ENCODE assay signal across 23 mouse cellular contexts in genomic region chr11:98080450-98080849, GRCm38 (mm10). TPM values are rescaled to one million over a fixed set of nuclear protein-coding genes. Genes with fewer than 3 reads are reported as not detected.
A peak's percentile ranks its signal among the peaks of the same experiment; 100 is the strongest.
DNase-seq lines count a peak whose midpoint lies in the region; ATAC-seq and TF ChIP-seq lines count a peak whose summit lies in the region.
"Had no signal": no experiment of that assay in that cellular context is flagged by ENCODE, and none has a peak within 500 bp of the region (broad histone marks: within the 10 kb centered on the region; RNA-seq: fewer than 3 reads in every experiment).

No protein-coding gene starts in this region.

- no peaks in the 10 kb centered on the region for H3K27me3 ChIP-seq in forebrain, embryonic 11.5 days (ENCODE audit: control insufficient read depth, insufficient read depth, low read length)
- no peaks in the 10 kb centered on the region for H3K27me3 ChIP-seq in forebrain, postnatal 0 days (ENCODE audit: insufficient read depth, low read length)
- no peaks in the 10 kb centered on the region for H3K27me3 ChIP-seq in heart, embryonic 10.5 days (ENCODE audit: insufficient read depth, poor library complexity, severe bottlenecking)
- H3K27me3 ChIP-seq in hindbrain, embryonic 16.5 days (replicated peaks; ENCODE audit: control insufficient read depth, insufficient read depth, low read length): no peaks in the 10 kb centered on the region
- H3K27me3 ChIP-seq: Patski had no signal

- no peak for TF ChIP-seq CTCF in forebrain, postnatal 0 days (IDR thresholded peaks at IDR 0.05; ENCODE audit: low read depth)

- H3K9ac ChIP-seq in forebrain, embryonic 11.5 days (ENCODE audit: low read length): no peak overlapping the region
- H3K9ac ChIP-seq in forebrain, postnatal 0 days: no peak overlapping the region
- no peak overlapping the region for H3K9ac ChIP-seq in hindbrain, embryonic 16.5 days (ENCODE audit: low read depth, low read length)

- H3K9me3 ChIP-seq in forebrain, embryonic 11.5 days (ENCODE audit: control insufficient read depth, low read length): no peaks in the 10 kb centered on the region
- H3K9me3 ChIP-seq in forebrain, postnatal 0 days (ENCODE audit: low read length): no peaks in the 10 kb centered on the region
- no peaks in the 10 kb centered on the region for H3K9me3 ChIP-seq in heart, embryonic 10.5 days
- H3K9me3 ChIP-seq in hindbrain, embryonic 16.5 days (ENCODE audit: control insufficient read depth, low read length): no peaks in the 10 kb centered on the region
- H3K9me3 ChIP-seq: G1E had no signal

- no peak overlapping the region for H3K4me2 ChIP-seq in forebrain, embryonic 11.5 days (ENCODE audit: low read depth, low read length, severe bottlenecking)
- no peak overlapping the region for H3K4me2 ChIP-seq in forebrain, postnatal 0 days (ENCODE audit: low read depth)
- no peak overlapping the region for H3K4me2 ChIP-seq in hindbrain, embryonic 16.5 days (ENCODE audit: low read length)

- no peaks in the 10 kb centered on the region for H3K4me1 ChIP-seq in forebrain, embryonic 11.5 days (replicated peaks; ENCODE audit: control insufficient read depth, insufficient read depth, low read length)
- 0 out of 2 replicates have a peak, but pooled peaks cover 2% of the 10 kb centered on the region for H3K4me1 ChIP-seq in forebrain, postnatal 0 days (ENCODE audit: insufficient read depth)
- H3K4me1 ChIP-seq in heart, embryonic 10.5 days: peaks cover 14% of the 10 kb centered on the region
- no peaks in the 10 kb centered on the region for H3K4me1 ChIP-seq in hindbrain, embryonic 16.5 days (ENCODE audit: control insufficient read depth, insufficient read depth, low read depth, low read length)

- H3K4me3 ChIP-seq in forebrain, embryonic 11.5 days (ENCODE audit: low read depth, low read length): no peak overlapping the region
- H3K4me3 ChIP-seq in forebrain, postnatal 0 days (ENCODE audit: low read depth, low read length): no peak overlapping the region
- H3K4me3 ChIP-seq in heart, embryonic 10.5 days: no peak overlapping the region
- no peak overlapping the region for H3K4me3 ChIP-seq in hindbrain, embryonic 16.5 days (ENCODE audit: low read length)

- H3K27ac ChIP-seq in forebrain, embryonic 11.5 days (ENCODE audit: low read depth, low read length): no peak overlapping the region
- H3K27ac ChIP-seq in forebrain, postnatal 0 days (ENCODE audit: low read depth, low read length): no peak overlapping the region
- no peak overlapping the region for H3K27ac ChIP-seq in heart, embryonic 10.5 days
- no peak overlapping the region for H3K27ac ChIP-seq in hindbrain, embryonic 16.5 days (ENCODE audit: low read depth, low read length)

- no peak for ATAC-seq in forebrain, embryonic 11.5 days (replicated peaks; ENCODE audit: low FRiP score)
- no peak for ATAC-seq in forebrain, postnatal 0 days
- ATAC-seq in hindbrain, embryonic 16.5 days: no peak
- ATAC-seq: activated CD4-positive, CD25-positive, alpha-beta regulatory T cell, adult 4 months; CD4-positive, CD25-positive, alpha-beta regulatory T cell, adult 4 months; Patski had no signal

- peak; percentile 38 for DNase-seq in forebrain, embryonic 11.5 days (ENCODE audit: low spot score)
- DNase-seq in forebrain, postnatal 0 days: no peak
- peak; percentile 53 for DNase-seq in heart, embryonic 10.5 days (ENCODE audit: low spot score)
- no peak for DNase-seq in heart, adult 8-10 months (ENCODE audit: low spot score)
- peak; percentile 50 for DNase-seq in brain, adult 2 months (ENCODE audit: low read depth, low spot score)
- DNase-seq: adrenal gland, adult 2 months; adrenal gland, adult 8-10 months; adrenal gland, postnatal 10 days; adrenal gland, postnatal 14 days; adrenal gland, postnatal 25 days; adrenal gland, postnatal 36 days; B cell, adult 2 months; cerebellum, adult 11 months; cerebellum, adult 11-12 months; cerebellum, adult 18-20 months; cerebellum, adult 2 months had no signal

- H3K36me3 ChIP-seq in forebrain, embryonic 11.5 days (ENCODE audit: control insufficient read depth, insufficient read depth, low read length): no peaks in the 10 kb centered on the region
- H3K36me3 ChIP-seq in forebrain, postnatal 0 days (ENCODE audit: insufficient read depth): peaks cover 6% of the 10 kb centered on the region; the same call in 1 of the 2 replicates
- H3K36me3 ChIP-seq in heart, embryonic 10.5 days: peaks cover 12% of the 10 kb centered on the region; the same call in 1 of the 2 replicates
- H3K36me3 ChIP-seq in hindbrain, embryonic 16.5 days (ENCODE audit: control insufficient read depth, insufficient read depth, low read length): no peaks in the 10 kb centered on the region

- 88% methylated on average over 6 of the region's 6 CpGs for WGBS in forebrain, embryonic 11.5 days
- 86% methylated on average over 6 of the region's 6 CpGs for WGBS in forebrain, postnatal 0 days
- 79% methylated on average over 6 of the region's 6 CpGs for WGBS in heart, embryonic 10.5 days
- WGBS in hindbrain, embryonic 16.5 days: 67% methylated on average over 6 of the region's 6 CpGs

RNA-seq across cellular contexts. Expression of gene Stac2, which starts 27.2 kb away (rescaled TPM):
- polyA plus RNA-seq in forebrain, embryonic 11.5 days (2014; fragmentation: Nextera tagmentation; extraction: Ambion mirVana): 0.81 and 0.86 TPM in 2 replicates
- total RNA-seq in forebrain, postnatal 0 days (2014; rRNA removed): 2.8 and 3.8 TPM in 2 replicates
- polyA plus RNA-seq in forebrain, postnatal 0 days (2015; fragmentation: Nextera tagmentation; extraction: Ambion mirVana): 2.0 and 2.1 TPM in 2 replicates
- polyA plus RNA-seq in heart, embryonic 10.5 days (2016; fragmentation: Nextera tagmentation; extraction: Ambion mirVana): 0.21 and 0.34 TPM in 2 replicates
- under 1 TPM; 0.16 to 0.23 (median 0.19) TPM for total RNA-seq in heart, adult 8-10 months (2022)
- 7.9 and 9.8 TPM in 2 replicates for polyA plus RNA-seq in hindbrain, embryonic 16.5 days (2015; fragmentation: Nextera tagmentation; extraction: Ambion mirVana)
- total RNA-seq: CH12.LX, MEL had no signal
- polyA plus RNA-seq: CD4-positive, CD25-positive, alpha-beta regulatory T cell, adult 4 months; G1E had no signal

RNA-seq across cellular contexts. Expression of gene Rpl19, which starts 53.9 kb away (rescaled TPM):
- polyA plus RNA-seq in forebrain, embryonic 11.5 days (2014; fragmentation: Nextera tagmentation; extraction: Ambion mirVana): 897 and 919 TPM in 2 replicates
- total RNA-seq in forebrain, postnatal 0 days (2014; rRNA removed): 793 and 1,371 TPM in 2 replicates
- 687 and 897 TPM in 2 replicates for polyA plus RNA-seq in forebrain, postnatal 0 days (2015; fragmentation: Nextera tagmentation; extraction: Ambion mirVana)
- 867 and 1,011 TPM in 2 replicates for polyA plus RNA-seq in heart, embryonic 10.5 days (2016; fragmentation: Nextera tagmentation; extraction: Ambion mirVana)
- total RNA-seq in heart, adult 8-10 months (2022): 100 to 1,000 TPM; 503 to 616 (median 589) TPM
- polyA plus RNA-seq in hindbrain, embryonic 16.5 days (2015; fragmentation: Nextera tagmentation; extraction: Ambion mirVana): 578 and 612 TPM in 2 replicates

RNA-seq across cellular contexts. Expression of gene Cacnb1, which starts 57.6 kb away (rescaled TPM):
- 9.6 and 11.1 TPM in 2 replicates for polyA plus RNA-seq in forebrain, embryonic 11.5 days (2014; fragmentation: Nextera tagmentation; extraction: Ambion mirVana)
- total RNA-seq in forebrain, postnatal 0 days (2014; rRNA removed): 64.1 and 76.4 TPM in 2 replicates
- 49.4 and 57.2 TPM in 2 replicates for polyA plus RNA-seq in forebrain, postnatal 0 days (2015; fragmentation: Nextera tagmentation; extraction: Ambion mirVana)
- 4.6 and 5.3 TPM in 2 replicates for polyA plus RNA-seq in heart, embryonic 10.5 days (2016; fragmentation: Nextera tagmentation; extraction: Ambion mirVana)
- total RNA-seq in heart, adult 8-10 months (2022): 1 to 10 TPM; 6.2 to 8.5 (median 6.5) TPM
- polyA plus RNA-seq in hindbrain, embryonic 16.5 days (2015; fragmentation: Nextera tagmentation; extraction: Ambion mirVana): 59.6 and 69.0 TPM in 2 replicates

Comparison
In these comparisons a context has a peak if more than half of its experiments do, and no peak if none do; other contexts are left out.
1. DNase-seq: peak in forebrain, embryonic 11.5 days (single experiment), heart, embryonic 10.5 days (single experiment) and brain, adult 2 months (single experiment); none in forebrain, postnatal 0 days (single experiment) and heart, adult 8-10 months (single experiment).